Mouse (Mus musculus) kidney, embryonic 15.5 days (tissue): ENCODE results near the gene Usp36. TPM values are rescaled to one million over a fixed set of nuclear protein-coding genes. Genes with fewer than 3 reads are reported as not detected.
A peak's percentile ranks its signal among the peaks of the same experiment; 100 is the strongest.

Experiments used
- ATAC-seq: fragments of 200-750 bp; cut with Nextera tagmentation; replicated peaks from 2 replicates; pipeline ENCODE4 v1.8.0; 2017; ENCODE audit warnings: moderate TSS enrichment; ENCODE audit not compliant: low FRiP score
- H3K27ac ChIP-seq: fragments of 300-500 bp; sonication (generic); 2 replicates; pipeline ENCODE4 v1.5.1; 2015; ENCODE audit warnings: mild to moderate bottlenecking, inconsistent platforms
- H3K27me3 ChIP-seq: fragments of 300-500 bp; sonication (generic); 2 replicates; pipeline ENCODE4 v1.6.1; 2015; ENCODE audit warnings: inconsistent platforms
- H3K36me3 ChIP-seq: fragments of 300-500 bp; sonication (generic); 2 replicates; pipeline ENCODE4 v1.6.1; 2015; ENCODE audit warnings: inconsistent platforms
- H3K4me1 ChIP-seq: fragments of 300-500 bp; sonication (generic); 2 replicates; pipeline ENCODE4 v1.6.1; 2015; ENCODE audit warnings: inconsistent platforms
- H3K4me2 ChIP-seq: fragments of 300-500 bp; sonication (generic); 2 replicates; pipeline ENCODE4 v1.6.1; 2015; ENCODE audit warnings: moderate library complexity, mild to moderate bottlenecking, inconsistent platforms
- H3K4me3 ChIP-seq: fragments of 300-500 bp; sonication (generic); replicated peaks from 2 replicates; pipeline ENCODE4 v1.5.1; 2015; ENCODE audit warnings: mild to moderate bottlenecking, inconsistent platforms
- H3K9ac ChIP-seq: fragments of 300-500 bp; sonication (generic); 2 replicates; pipeline ENCODE4 v1.6.1; 2015; ENCODE audit warnings: mild to moderate bottlenecking, inconsistent platforms
- H3K9me3 ChIP-seq: fragments of 300-500 bp; sonication (generic); replicated peaks from 2 replicates; pipeline ENCODE4 v1.6.1; 2016; ENCODE audit warnings: inconsistent platforms
- WGBS: fragments of 180-500 bp; shearing (Covaris S2); methylation state at CpG from one replicate; pipeline ENCODE4 v1.1.7; 2015; ENCODE audit warnings: mixed read lengths; 5-methylcytosine and 5-hydroxymethylcytosine counted together
- polyA plus RNA-seq: library from polyadenylated mRNA; unstranded; fragments of >200 nt; fragmentation: Nextera tagmentation; extraction: Ambion mirVana; gene quantifications from 2 replicates; pipeline ENCODE4 v1.2.1, GENCODE M21; 2015

The Usp36 gene
- polyA plus RNA-seq, 1 experiment from 2014 or later: 24.2 TPM

DNA sequence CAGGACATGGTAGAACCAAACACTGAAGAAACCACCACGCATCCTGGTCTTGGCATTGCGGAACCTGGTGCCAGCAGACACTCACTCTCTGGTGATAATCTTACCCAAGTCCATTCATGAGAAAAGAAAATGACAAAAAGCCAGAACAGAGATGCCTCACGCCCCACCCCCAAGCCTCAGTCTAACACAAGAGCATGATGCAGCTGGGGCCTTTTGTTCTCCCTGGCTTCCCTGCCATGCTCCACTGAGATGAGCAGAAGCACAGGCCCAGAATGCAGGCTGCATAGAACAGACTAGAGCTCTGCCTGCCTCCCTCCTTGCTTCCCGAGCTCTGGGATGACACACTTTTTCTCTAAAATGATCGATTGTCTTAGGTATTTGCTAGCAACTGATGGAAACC is 26.9 kb downstream of the Usp36 start:
- Histone ChIP-seq H3K9ac (no peak overlapping the region), H3K27ac (no peak overlapping the region), H3K4me1 (no peaks in the 10 kb centered on the region), H3K4me2 (no peak overlapping the region), H3K4me3 (no peak overlapping the region), H3K27me3 (no peaks in the 10 kb centered on the region), H3K36me3 (peaks cover 100% of the 10 kb centered on the region), H3K9me3 (no peaks in the 10 kb centered on the region)
- ATAC-seq: no peak
- 91% methylated on average over 5 of the region's 5 CpGs for WGBS

DNA sequence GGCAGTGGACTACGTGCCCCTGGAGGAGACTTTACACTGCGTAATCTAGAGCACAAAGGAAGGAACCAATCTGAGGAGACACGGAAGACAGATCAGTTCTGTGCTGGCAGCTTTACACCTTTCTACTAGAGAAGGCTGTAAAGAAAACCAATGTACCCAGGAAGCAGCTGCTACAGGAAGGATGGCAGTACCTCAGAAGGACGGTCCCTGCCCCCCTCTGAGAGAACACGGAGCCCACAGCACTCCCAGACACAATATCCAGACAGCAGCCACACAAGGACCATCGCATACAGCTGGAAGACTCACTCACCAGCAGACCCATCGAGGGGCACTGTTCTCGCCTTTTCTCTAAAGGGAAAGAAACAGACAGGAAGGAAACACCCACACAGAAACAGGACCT is 30.0 kb downstream of the Usp36 start:
- H3K27ac ChIP-seq: no peak overlapping the region
- H3K9ac ChIP-seq: no peak overlapping the region
- H3K4me1 ChIP-seq: no peaks in the 10 kb centered on the region
- WGBS: 81% methylated on average over 8 of the region's 8 CpGs
- no peak overlapping the region for H3K4me2 ChIP-seq
- H3K9me3 ChIP-seq: no peaks in the 10 kb centered on the region
- ATAC-seq: no peak
- peaks cover 91% of the 10 kb centered on the region for H3K36me3 ChIP-seq
- no peaks in the 10 kb centered on the region for H3K27me3 ChIP-seq
- no peak overlapping the region for H3K4me3 ChIP-seq

DNA sequence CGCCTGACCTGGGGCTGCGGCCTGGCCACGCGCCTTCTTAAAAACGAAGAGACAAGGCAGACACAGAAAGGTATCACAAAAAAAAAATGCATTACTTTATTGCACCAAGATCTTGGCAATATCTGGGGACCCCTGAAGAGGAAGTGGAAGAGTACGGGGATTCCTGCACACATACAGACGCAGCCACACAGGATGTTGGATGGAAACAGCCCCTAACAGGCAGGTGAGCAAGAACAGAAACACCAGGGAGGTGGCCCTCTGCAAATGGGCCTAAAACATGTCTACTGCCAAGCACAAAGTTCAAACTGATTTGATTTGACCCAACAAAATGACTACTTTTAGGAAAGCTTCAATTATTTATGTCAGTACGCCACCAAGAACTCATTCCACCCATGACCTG is 30.5 kb downstream of the Usp36 start:
- Histone ChIP-seq H3K9me3 (no peaks in the 10 kb centered on the region), H3K9ac (no peak overlapping the region), H3K4me2 (no peak overlapping the region), H3K27ac (no peak overlapping the region), H3K4me3 (no peak overlapping the region), H3K27me3 (no peaks in the 10 kb centered on the region), H3K36me3 (peaks cover 86% of the 10 kb centered on the region), H3K4me1 (peaks cover 5% of the 10 kb centered on the region)
- no peak for ATAC-seq
- 95% methylated on average over 8 of the region's 8 CpGs for WGBS

DNA sequence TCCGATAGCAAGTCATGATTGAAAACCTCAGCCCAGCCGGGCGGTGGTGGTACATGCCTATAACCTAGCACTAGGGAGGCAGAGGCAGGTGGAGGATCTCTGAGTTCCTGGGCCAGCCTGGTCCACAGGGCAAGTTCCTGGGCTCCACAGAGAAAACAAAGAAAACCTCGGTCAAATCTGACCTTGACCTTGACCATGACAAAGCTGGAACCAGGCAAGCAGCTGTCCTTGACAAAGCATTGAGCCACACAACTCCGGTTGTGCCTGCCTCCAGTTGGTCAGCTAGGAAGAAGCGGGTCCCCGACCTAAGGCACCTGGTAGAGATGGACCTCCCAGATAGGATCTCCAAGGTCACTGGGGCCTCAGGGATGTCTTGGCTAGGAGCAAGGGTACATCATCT is 33.7 kb downstream of the Usp36 start:
- Histone ChIP-seq H3K9ac (no peak overlapping the region), H3K4me1 (peaks cover 19% of the 10 kb centered on the region), H3K36me3 (peaks cover 54% of the 10 kb centered on the region), H3K4me3 (no peak overlapping the region), H3K9me3 (no peaks in the 10 kb centered on the region), H3K27ac (no peak overlapping the region), H3K27me3 (no peaks in the 10 kb centered on the region), H3K4me2 (no peak overlapping the region)
- ATAC-seq: no peak
- 86% methylated on average over 7 of the region's 7 CpGs for WGBS

DNA sequence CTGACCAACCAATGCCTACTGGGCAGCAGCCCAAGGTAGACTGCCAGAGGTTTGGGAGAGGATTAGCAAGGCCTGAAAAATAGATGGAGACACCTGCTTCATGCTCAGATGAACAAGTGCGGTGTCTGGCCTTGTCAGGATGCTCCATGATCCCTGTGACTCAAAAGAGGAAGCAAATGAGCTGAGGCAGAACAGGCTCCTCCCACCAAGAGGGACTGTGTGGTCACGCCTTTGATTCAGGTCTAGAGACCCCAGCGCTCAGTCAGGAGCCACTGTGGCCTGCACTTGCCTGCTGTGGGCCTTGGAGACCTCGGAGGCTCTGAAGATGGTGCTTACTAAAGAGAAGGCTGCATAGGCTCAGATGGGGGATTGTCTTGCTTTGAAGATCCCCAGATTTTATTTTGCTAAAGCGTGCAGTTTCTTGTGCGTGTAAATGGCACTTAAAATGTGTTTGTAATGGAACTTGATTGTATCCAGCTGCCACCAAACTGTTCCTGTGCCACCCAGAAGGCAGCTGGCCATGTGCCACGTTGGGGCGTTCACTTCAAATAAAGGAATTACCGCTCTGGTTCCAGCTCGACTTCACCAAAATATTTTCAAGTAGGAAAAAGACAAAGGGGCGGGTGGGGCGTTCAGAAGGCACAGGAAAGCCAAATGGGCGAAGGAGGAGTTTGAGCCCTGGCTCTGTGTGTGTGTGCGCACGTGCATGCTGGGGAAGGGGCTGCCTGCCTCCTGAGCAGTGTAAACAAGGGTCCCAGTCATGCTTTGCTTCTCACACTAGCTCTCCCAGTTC is 35.7 kb downstream of the Usp36 start:
- H3K27me3 ChIP-seq: no peaks in the 10 kb centered on the region
- ATAC-seq: peak; percentile 49
- 28% methylated on average over 15 of the region's 15 CpGs for WGBS
- no peak overlapping the region for H3K4me2 ChIP-seq
- H3K9ac ChIP-seq: no peak overlapping the region
- peaks cover 34% of the 10 kb centered on the region for H3K36me3 ChIP-seq
- H3K4me3 ChIP-seq: no peak overlapping the region
- no peaks in the 10 kb centered on the region for H3K9me3 ChIP-seq
- peaks cover 24% of the 10 kb centered on the region for H3K4me1 ChIP-seq
- peak overlapping the region; percentile 89 for H3K27ac ChIP-seq

DNA sequence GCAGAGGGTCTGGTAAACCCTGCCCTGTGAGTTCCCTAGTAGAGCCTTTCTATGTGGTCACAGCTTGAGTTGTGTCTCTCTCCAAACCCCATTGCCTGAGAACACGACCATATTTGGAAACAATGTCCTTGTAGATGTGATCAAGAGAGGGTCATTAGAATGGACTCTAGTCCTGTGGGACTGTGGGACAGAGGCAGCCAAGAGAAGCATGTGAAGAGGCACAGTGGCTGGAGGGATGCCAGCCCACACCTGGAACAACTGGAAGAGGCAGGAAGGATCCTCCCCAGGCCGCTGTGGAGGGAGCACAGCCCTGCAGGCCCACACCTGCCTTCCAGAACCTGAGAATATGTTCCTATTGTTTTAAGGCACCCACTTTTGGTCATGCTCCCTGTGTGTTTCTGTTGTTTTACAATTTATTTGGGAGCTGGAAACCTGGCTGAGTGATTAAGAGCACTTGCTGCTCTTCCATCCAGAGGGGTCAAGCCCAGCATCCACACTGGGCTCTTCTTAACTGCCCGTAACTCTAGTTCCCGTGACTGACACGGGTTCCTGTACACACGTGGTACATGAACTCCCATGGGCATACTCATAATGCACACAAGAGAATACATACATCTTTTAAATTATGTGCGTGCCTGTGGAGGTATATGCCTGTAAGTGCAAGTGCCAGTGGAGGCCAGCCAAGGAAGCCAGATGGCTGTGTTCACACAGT is 36.4 kb downstream of the Usp36 start:
- no peaks in the 10 kb centered on the region for H3K9me3 ChIP-seq
- H3K27ac ChIP-seq: peak overlapping the region; percentile 89
- H3K36me3 ChIP-seq: peaks cover 26% of the 10 kb centered on the region
- no peak overlapping the region for H3K4me2 ChIP-seq
- no peak overlapping the region for H3K9ac ChIP-seq
- no peak overlapping the region for H3K4me3 ChIP-seq
- no peaks in the 10 kb centered on the region for H3K27me3 ChIP-seq
- H3K4me1 ChIP-seq: peaks cover 29% of the 10 kb centered on the region
- 83% methylated on average over 7 of the region's 7 CpGs for WGBS
- ATAC-seq: no peak

DNA sequence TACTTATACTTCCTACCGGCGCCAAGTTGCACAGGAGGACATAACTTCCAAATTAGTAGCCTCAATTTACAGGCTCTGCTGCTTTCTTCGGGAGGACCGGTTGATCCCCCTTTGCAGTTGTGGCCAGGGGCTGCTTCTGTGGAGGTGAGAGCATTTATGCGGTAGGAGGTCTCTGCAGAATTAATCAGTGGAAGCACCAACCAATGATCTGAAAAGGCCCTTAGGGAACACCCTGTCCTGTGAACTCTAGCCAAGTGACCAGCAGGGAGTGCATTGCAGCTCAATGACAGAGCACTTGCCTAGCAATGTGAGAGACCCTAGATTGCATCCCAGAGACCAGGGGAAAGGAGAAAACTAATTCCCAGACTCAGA is 41.0 kb downstream of the Usp36 start:
- ATAC-seq: peak; percentile 40
- no peaks in the 10 kb centered on the region for H3K36me3 ChIP-seq
- no peaks in the 10 kb centered on the region for H3K9me3 ChIP-seq
- H3K9ac ChIP-seq: peak overlapping the region; percentile 14; the same call in 1 of the 2 replicates
- H3K4me1 ChIP-seq: peaks cover 50% of the 10 kb centered on the region
- H3K27ac ChIP-seq: peak overlapping the region; percentile 95
- H3K27me3 ChIP-seq: no peaks in the 10 kb centered on the region
- peak overlapping the region; percentile 92 for H3K4me3 ChIP-seq
- 0% methylated on average over 5 of the region's 5 CpGs for WGBS
- peak overlapping the region; percentile 89 for H3K4me2 ChIP-seq

DNA sequence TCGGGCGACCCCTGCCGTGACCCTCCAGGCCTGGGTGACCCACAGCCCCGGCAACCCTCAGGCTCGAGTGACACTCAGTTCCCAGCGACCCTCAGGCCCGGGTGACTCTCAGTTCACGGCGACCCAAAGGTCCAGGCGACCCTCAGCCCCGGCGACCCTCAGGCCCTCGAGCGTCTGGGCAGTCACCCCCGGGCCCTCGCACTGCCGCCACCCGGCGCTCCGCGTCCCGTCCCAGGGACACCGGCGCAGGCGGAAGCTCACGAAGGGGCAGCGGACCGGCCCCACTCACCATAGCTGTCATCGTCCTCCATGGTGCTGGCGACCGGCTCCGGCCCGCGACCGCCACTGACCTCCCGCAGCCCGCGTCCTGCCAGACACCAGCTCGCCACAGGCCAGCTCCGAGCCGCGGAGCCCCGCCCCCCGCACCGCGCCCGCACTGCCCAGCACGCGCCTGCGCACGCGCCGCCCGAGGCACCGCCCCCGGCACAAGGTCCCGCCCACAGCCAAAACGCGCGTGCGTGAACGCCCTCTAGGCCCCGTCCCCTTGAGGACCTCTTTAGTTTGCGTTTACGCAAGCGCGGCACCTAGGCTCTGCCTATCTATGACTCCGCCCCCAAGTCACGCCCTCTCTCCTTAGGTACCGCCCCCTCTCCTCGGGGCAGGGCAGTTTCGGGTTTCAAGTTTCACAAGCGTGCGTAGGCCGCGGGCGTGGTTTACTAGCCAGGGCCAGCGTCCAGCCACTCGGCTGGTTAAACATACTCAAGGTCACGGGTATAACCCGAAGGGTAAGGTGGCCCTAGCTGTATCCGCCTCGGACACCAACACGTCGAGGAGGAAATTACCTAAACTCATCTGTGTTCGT is 41.7 kb downstream of the Usp36 start, which contains the start of gene Cyth1:
Cyth1 (minus strand) TSS at position 443 of the 862 bp plus-strand sequence.
- H3K36me3 ChIP-seq: no peaks in the 10 kb centered on the region
- peak within 1 kb of the TSS; percentile 89 for H3K4me2 ChIP-seq
- H3K27ac ChIP-seq: peak within 1 kb of the TSS; percentile 95
- H3K27me3 ChIP-seq: no peaks in the 10 kb centered on the region
- WGBS: under 1% methylated on average over 85 of the region's 86 CpGs
- H3K4me3 ChIP-seq: peak within 1 kb of the TSS; percentile 92
- peak within 1 kb of the TSS; percentile 94 for H3K9ac ChIP-seq
- H3K9me3 ChIP-seq: no peaks in the 10 kb centered on the region
- ATAC-seq: peak; percentile 95
- peaks cover 49% of the 10 kb centered on the region for H3K4me1 ChIP-seq

DNA sequence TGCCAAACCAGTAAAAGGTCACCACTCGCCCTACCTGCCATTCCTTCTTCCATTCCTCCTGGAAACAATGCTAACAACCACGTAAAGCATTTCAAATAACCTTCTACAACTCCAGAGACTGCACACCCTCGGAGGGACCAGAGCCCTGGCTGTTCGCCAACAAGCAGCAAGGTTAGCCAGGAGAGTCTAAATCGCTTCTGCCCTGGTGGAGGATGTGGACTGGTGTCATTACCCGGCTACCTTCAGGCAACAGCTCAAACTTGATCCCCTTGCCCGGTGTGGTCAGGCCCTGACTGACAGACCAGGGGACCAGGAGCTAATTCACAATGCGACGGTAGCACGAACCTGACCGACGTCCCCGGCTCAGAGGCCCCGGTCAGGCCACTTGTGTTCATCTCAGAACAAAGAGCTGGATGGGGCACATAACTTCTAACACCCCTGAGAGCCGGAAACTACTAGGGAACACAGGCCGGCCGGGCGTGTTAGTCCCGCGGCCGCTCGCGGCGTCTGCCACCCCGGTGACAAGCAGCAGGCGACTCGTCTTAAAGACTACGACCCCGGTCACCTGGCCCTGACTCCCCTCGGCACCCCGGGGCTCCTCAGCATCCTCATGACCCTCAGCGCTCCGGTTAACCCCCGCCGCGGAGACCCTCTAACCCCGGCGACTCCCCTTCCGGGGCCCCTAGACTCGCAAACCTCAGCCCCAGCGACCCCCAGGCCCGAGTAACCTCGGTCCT is 42.5 kb downstream of the Usp36 start:
- no peak for ATAC-seq
- peaks cover 53% of the 10 kb centered on the region for H3K4me1 ChIP-seq
- H3K4me3 ChIP-seq: peak overlapping the region; percentile 92
- peak overlapping the region; percentile 81 for H3K27ac ChIP-seq
- H3K27me3 ChIP-seq: no peaks in the 10 kb centered on the region
- H3K9me3 ChIP-seq: no peaks in the 10 kb centered on the region
- no peaks in the 10 kb centered on the region for H3K36me3 ChIP-seq
- peak overlapping the region; percentile 94 for H3K9ac ChIP-seq
- H3K4me2 ChIP-seq: peak overlapping the region; percentile 89
- under 1% methylated on average over 43 of the region's 43 CpGs for WGBS

DNA sequence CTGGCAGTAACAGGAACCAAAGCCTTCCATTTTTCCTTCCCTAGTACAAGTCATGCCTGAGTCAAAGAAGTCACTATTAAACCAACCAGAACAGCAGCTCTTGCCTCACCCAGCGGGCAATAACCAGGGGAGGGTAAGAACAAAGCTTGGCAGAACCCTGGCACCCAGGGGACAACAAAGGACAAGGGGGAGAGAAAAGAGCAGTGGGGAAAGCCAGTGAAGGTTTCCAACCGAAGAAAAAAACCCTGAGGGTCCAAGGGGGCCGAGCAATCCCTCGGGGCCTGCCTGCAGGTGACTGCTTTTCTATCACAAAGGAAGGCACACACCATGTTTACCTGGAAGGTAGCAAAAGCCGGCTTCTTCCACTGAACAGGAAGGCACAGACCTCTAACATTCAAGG is 43.3 kb downstream of the Usp36 start:
- no peaks in the 10 kb centered on the region for H3K9me3 ChIP-seq

DNA sequence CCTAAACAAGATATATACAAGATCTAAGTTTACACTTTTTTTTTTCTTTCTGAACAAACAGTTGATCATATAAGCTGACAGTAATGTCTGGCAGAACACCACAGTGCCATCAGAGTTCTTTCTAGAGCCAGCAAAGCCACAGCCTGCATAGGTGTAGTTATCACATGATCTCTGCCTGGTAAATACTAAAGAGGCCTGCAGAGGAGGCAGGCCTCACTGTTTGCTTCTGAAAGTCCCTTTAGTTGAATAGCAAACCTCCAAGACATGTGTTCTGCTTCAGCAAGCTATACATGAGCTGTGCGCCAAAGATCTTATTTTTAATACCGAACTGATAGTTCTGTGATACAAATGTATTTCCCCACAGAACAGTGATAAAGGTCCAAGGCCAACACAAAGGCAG is 44.9 kb downstream of the Usp36 start:
- H3K9me3 ChIP-seq: no peaks in the 10 kb centered on the region

More for the DNA sequence above, 43.3 kb downstream of the Usp36 start:
- H3K27me3 ChIP-seq: no peaks in the 10 kb centered on the region
- H3K4me3 ChIP-seq: peak overlapping the region; percentile 92
- ATAC-seq: no peak
- peaks cover 61% of the 10 kb centered on the region for H3K4me1 ChIP-seq
- H3K9ac ChIP-seq: peak overlapping the region; percentile 94
- H3K36me3 ChIP-seq: no peaks in the 10 kb centered on the region
- 51% methylated on average over 5 of the region's 5 CpGs for WGBS
- peak overlapping the region; percentile 89 for H3K4me2 ChIP-seq
- H3K27ac ChIP-seq: peak overlapping the region; percentile 81

More for the DNA sequence above, 44.9 kb downstream of the Usp36 start:
- Histone ChIP-seq H3K9ac (no peak overlapping the region), H3K27ac (no peak overlapping the region), H3K4me3 (no peak overlapping the region), H3K4me1 (peaks cover 72% of the 10 kb centered on the region), H3K4me2 (no peak overlapping the region), H3K36me3 (no peaks in the 10 kb centered on the region), H3K27me3 (no peaks in the 10 kb centered on the region)
- WGBS: 87% methylated on average over 2 of the region's 2 CpGs
- ATAC-seq: no peak
